Mouse (Mus musculus) CH12.LX (cell line): Measurements from ENCODE around the gene Fdxacb1. TPM values are rescaled to one million over a fixed set of nuclear protein-coding genes. Genes with fewer than 3 reads are reported as not detected.

Source experiments
- DNase-seq: peaks from one replicate; pipeline ENCODE4 v3.0.0-alpha.2; 2013; ENCODE audit errors: extremely low read depth
- H3K27ac ChIP-seq: 2 replicates; pipeline ENCODE4 v1.5.1; 2012; ENCODE audit warnings: low read depth, mild to moderate bottlenecking, control low read depth, moderate library complexity; ENCODE audit not compliant: insufficient read depth
- H3K27me3 ChIP-seq: replicated peaks from 2 replicates; pipeline ENCODE3; 2012; ENCODE audit warnings: inconsistent platforms
- H3K36me3 ChIP-seq, 2 experiments: replicated peaks in 1 of 2; 2 replicates each; pipeline versions ENCODE3 to v1.6.1; 2012; ENCODE audit warnings: inconsistent platforms in 1 of 2, low read length in 1 of 2, mild to moderate bottlenecking in 1 of 2, mixed read lengths in 1 of 2, moderate library complexity in 1 of 2; ENCODE audit not compliant: control insufficient read depth in 1 of 2, insufficient read depth in 1 of 2
- H3K4me1 ChIP-seq, 2 experiments: 2 replicates each; pipeline ENCODE4 v1.6.1; 2012; ENCODE audit warnings: inconsistent platforms in 1 of 2, moderate library complexity in 1 of 2; ENCODE audit not compliant: insufficient read depth in 2 of 2, control insufficient read depth in 1 of 2
- H3K4me2 ChIP-seq: 2 replicates; pipeline ENCODE4 v1.6.1; 2012; ENCODE audit warnings: low read depth, mild to moderate bottlenecking, control low read depth; ENCODE audit not compliant: poor library complexity, insufficient read depth, severe bottlenecking
- H3K4me3 ChIP-seq, 3 experiments: fragments of 150-350 bp in 1 of 3; sonication (generic) in 1 of 3; replicated peaks in 1 of 3; 2 replicates each; pipeline versions ENCODE3 to v1.5.1; 2011 to 2012; ENCODE audit warnings: low read depth in 2 of 3, low read length in 2 of 3, mild to moderate bottlenecking in 2 of 3, moderate library complexity in 2 of 3, control low read depth in 1 of 3, improper control_type of control experiment in 1 of 3, inconsistent platforms in 1 of 3, mixed read lengths in 1 of 3; ENCODE audit not compliant: poor library complexity in 1 of 3
- H3K79me2 ChIP-seq: replicated peaks from 2 replicates; pipeline ENCODE4 v1.6.1; 2012; ENCODE audit warnings: mild to moderate bottlenecking, moderate library complexity; ENCODE audit not compliant: control insufficient read depth, poor library complexity, insufficient read depth, severe bottlenecking; ENCODE audit errors: extremely low read depth
- H3K9ac ChIP-seq: 2 replicates; pipeline ENCODE4 v1.6.1; 2012; ENCODE audit warnings: low read depth, mild to moderate bottlenecking, control low read depth, moderate library complexity; ENCODE audit not compliant: insufficient read depth
- H3K9me3 ChIP-seq: replicated peaks from 2 replicates; pipeline ENCODE3; 2012; ENCODE audit warnings: low read length, inconsistent platforms, mixed read lengths
- BHLHE40 ChIP-seq: IDR thresholded peaks from 2 replicates; pipeline ENCODE4 v1.6.1; 2011; ENCODE audit warnings: mild to moderate bottlenecking, low read depth, low read length, improper control_type of control experiment
- CHD1 ChIP-seq: IDR thresholded peaks from 2 replicates; pipeline ENCODE4 v1.6.1; 2012; ENCODE audit warnings: low read depth, low read length, improper control_type of control experiment, inconsistent platforms
- CHD2 ChIP-seq: IDR thresholded peaks from 2 replicates; pipeline ENCODE4 v1.6.1; 2011; ENCODE audit warnings: low read length, improper control_type of control experiment
- CTCF ChIP-seq, 2 experiments: IDR thresholded peaks in 1 of 2; conservative IDR thresholded peaks in 1 of 2; 2 replicates each; pipeline ENCODE4 v1.5.1; 2011 to 2012; ENCODE audit warnings: low read depth in 2 of 2, low read length in 2 of 2, improper control_type of control experiment in 1 of 2, inconsistent platforms in 1 of 2, mild to moderate bottlenecking in 1 of 2, moderate library complexity in 1 of 2
- GABPA ChIP-seq: IDR thresholded peaks from 2 replicates; pipeline ENCODE4 v1.6.1; 2012; ENCODE audit warnings: low read depth, low read length, improper control_type of control experiment, inconsistent platforms; ENCODE audit not compliant: insufficient replicate concordance
- HCFC1 ChIP-seq: IDR thresholded peaks from 2 replicates; pipeline ENCODE4 v1.6.1; 2012; ENCODE audit warnings: low read depth, mild to moderate bottlenecking, inconsistent platforms, low read length, improper control_type of control experiment
- IRF4 ChIP-seq: IDR thresholded peaks from 2 replicates; pipeline ENCODE4 v1.6.1; 2014; ENCODE audit warnings: low read depth, mild to moderate bottlenecking, inconsistent platforms, low read length, improper control_type of control experiment
- JUN ChIP-seq: IDR thresholded peaks from 2 replicates; pipeline ENCODE4 v1.6.1; 2011; ENCODE audit warnings: low read depth, mild to moderate bottlenecking, low read length, improper control_type of control experiment, moderate library complexity; ENCODE audit not compliant: insufficient read depth
- JUND ChIP-seq: conservative IDR thresholded peaks from 2 replicates; pipeline ENCODE4 v1.6.1; 2011; ENCODE audit warnings: low read depth, low read length, improper control_type of control experiment
- KAT2A ChIP-seq: IDR thresholded peaks from 2 replicates; pipeline ENCODE4 v1.6.1; 2012; ENCODE audit warnings: low read length, improper control_type of control experiment, inconsistent platforms; ENCODE audit not compliant: insufficient replicate concordance
- MAFK ChIP-seq: IDR thresholded peaks from 2 replicates; pipeline ENCODE4 v1.6.1; 2011; ENCODE audit warnings: low read length, improper control_type of control experiment; ENCODE audit not compliant: insufficient replicate concordance
- MAZ ChIP-seq: IDR thresholded peaks from 2 replicates; pipeline ENCODE4 v1.6.1; 2012; ENCODE audit warnings: low read depth, mild to moderate bottlenecking, inconsistent platforms, low read length, improper control_type of control experiment, moderate library complexity
- MXI1 ChIP-seq: IDR thresholded peaks from 2 replicates; pipeline ENCODE4 v1.6.1; 2011; ENCODE audit warnings: mild to moderate bottlenecking, low read depth, low read length, improper control_type of control experiment
- NRF1 ChIP-seq: IDR thresholded peaks from 2 replicates; pipeline ENCODE4 v1.6.1; 2014; ENCODE audit warnings: low read depth, mild to moderate bottlenecking, inconsistent platforms, low read length, improper control_type of control experiment, moderate library complexity
- RAD21 ChIP-seq: IDR thresholded peaks from 2 replicates; pipeline ENCODE4 v1.6.1; 2011; ENCODE audit warnings: low read depth, mild to moderate bottlenecking, low read length, improper control_type of control experiment, moderate library complexity
- TCF12 ChIP-seq: IDR thresholded peaks from 2 replicates; pipeline ENCODE4 v1.6.1; 2014; ENCODE audit warnings: low read depth, mild to moderate bottlenecking, inconsistent platforms, low read length, improper control_type of control experiment
- USF1 ChIP-seq: IDR thresholded peaks from 2 replicates; pipeline ENCODE4 v1.6.1; 2014; ENCODE audit warnings: low read depth, mild to moderate bottlenecking, inconsistent platforms, low read length, improper control_type of control experiment
- USF2 ChIP-seq: conservative IDR thresholded peaks from 2 replicates; pipeline ENCODE4 v1.6.1; 2011; ENCODE audit warnings: low read depth, low read length, improper control_type of control experiment
- ZC3H11A ChIP-seq: IDR thresholded peaks from 2 replicates; pipeline ENCODE4 v1.6.1; 2012; ENCODE audit warnings: low read depth, mild to moderate bottlenecking, inconsistent platforms, low read length, improper control_type of control experiment
- ZKSCAN1 ChIP-seq: IDR thresholded peaks from 2 replicates; pipeline ENCODE4 v1.6.1; 2012; ENCODE audit warnings: low read depth, inconsistent platforms, low read length, improper control_type of control experiment, borderline replicate concordance
- ZNF384 ChIP-seq: IDR thresholded peaks from 2 replicates; pipeline ENCODE4 v1.6.1; 2012; ENCODE audit warnings: low read depth, low read length, improper control_type of control experiment, inconsistent platforms
- dilution Hi-C: fragments of 300-500 bp; cut with MboI; formaldehyde crosslinking; loops from 2 replicates; pipeline ENCODE4 v1.14.3; 2020; ENCODE audit warnings: low sequenced_read_pairs; ENCODE audit not compliant: extremely low pct_unique_long_range_greater_than_20kb, extremely low pct_ligation_motif_present
- in situ Hi-C: fragments of 300-500 bp; cut with MboI; formaldehyde crosslinking; loops from 3 replicates; pipeline ENCODE4 v1.14.3; 2019; ENCODE audit warnings: low sequenced_read_pairs, low pct_ligation_motif_present, low pct_unique_long_range_greater_than_20kb, mixed read lengths
- polyA plus RNA-seq: library from polyadenylated mRNA; unstranded; fragments of >175 nt; gene quantifications from 2 replicates; pipeline ENCODE4 v1.2.1, GENCODE M21; 2012; ENCODE audit warnings: low read depth; ENCODE audit not compliant: insufficient read length
- total RNA-seq, 2 experiments: library from RNA; depleted of rRNA; stranded (reverse); fragments of 300-350 nt in 1 of 2; fragments of >200 nt in 1 of 2; gene quantifications; 2 replicates each; pipeline ENCODE4 v1.2.3; 2012 to 2014

Gene Fdxacb1
- total and polyA plus RNA-seq, 3 experiments = 5.6 to 9.5 (median 8.5) TPM

GRCm38 (mm10) chr9:50768107-50769002 lies at the start of gene Fdxacb1 (continued):
- TF ChIP-seq TCF12 (peak; percentile 74), IRF4 (peak; percentile 71; the same call in 1 of the 2 replicates)
- TF ChIP-seq, all 38 proteins: peak for 25

GRCm38 (mm10) chr9:50718878-50719277 lies 49.2 kb upstream of the Fdxacb1 start:
- TF ChIP-seq USF2 (no peak), USF1 (no peak), ZKSCAN1 (no peak), CHD2 (no peak), ZC3H11A (no peak), JUN (no peak), BHLHE40 (no peak), HCFC1 (no peak), CHD1 (no peak), JUND (no peak), KAT2A (no peak)
- TF ChIP-seq, all 38 proteins: peak for 0

GRCm38 (mm10) chr9:50721061-50721460 lies 47.0 kb upstream of the Fdxacb1 start:
- Histone ChIP-seq H3K9ac (no peak overlapping the region), H3K9me3 (no peaks in the 10 kb centered on the region), H3K4me1 (peaks cover 6 to 7% of the 10 kb centered on the region in 2 experiments), H3K79me2 (no peaks in the 10 kb centered on the region), H3K36me3 (no peaks in the 10 kb centered on the region), H3K27me3 (peaks cover 2% of the 10 kb centered on the region), H3K4me2 (no peak overlapping the region), H3K27ac (no peak overlapping the region), H3K4me3 (no peak overlapping the region)
- dilution Hi-C loops = no loop called here
- TF ChIP-seq ZNF384 (no peak), GABPA (no peak), USF1 (no peak), MAFK (no peak), USF2 (no peak), RAD21 (no peak), NRF1 (no peak), MAZ (no peak), CTCF (conservative IDR thresholded peaks at IDR 0.05 in 1 of 2, IDR thresholded peaks at IDR 0.05 in 1 of 2; ENCODE audit: low read depth in 2 of 2, low read length in 2 of 2) (no peak), JUN (no peak), MXI1 (no peak)
- in situ Hi-C loops = no loop called here
- no peak for DNase-seq

More at GRCm38 (mm10) chr9:50718878-50719277, 49.2 kb upstream of the Fdxacb1 start:
- Histone ChIP-seq H3K4me2 (no peak overlapping the region), H3K9ac (no peak overlapping the region), H3K4me1 (peaks cover 6 to 7% of the 10 kb centered on the region in 2 experiments), H3K79me2 (no peaks in the 10 kb centered on the region), H3K4me3 (no peak overlapping the region), H3K36me3 (no peaks in the 10 kb centered on the region), H3K27ac (no peak overlapping the region), H3K27me3 (peaks cover 5% of the 10 kb centered on the region), H3K9me3 (no peaks in the 10 kb centered on the region)
- in situ Hi-C loops = no loop called here
- dilution Hi-C loops = no loop called here
- DNase-seq = no peak
